Mouse (Mus musculus): ENCODE measurements around the gene Mphosph9. TPM values are rescaled to one million over a fixed set of nuclear protein-coding genes. Genes with fewer than 3 reads are reported as not detected.
"Not testable (repeated sequence)": the region's sequence is repeated elsewhere in the genome, so short reads cannot be mapped to it uniquely, and the experiment has no call there.

Mphosph9 gene
- polyA plus RNA-seq, 1 experiment from 2014 or later: 18.8 TPM

DNA sequence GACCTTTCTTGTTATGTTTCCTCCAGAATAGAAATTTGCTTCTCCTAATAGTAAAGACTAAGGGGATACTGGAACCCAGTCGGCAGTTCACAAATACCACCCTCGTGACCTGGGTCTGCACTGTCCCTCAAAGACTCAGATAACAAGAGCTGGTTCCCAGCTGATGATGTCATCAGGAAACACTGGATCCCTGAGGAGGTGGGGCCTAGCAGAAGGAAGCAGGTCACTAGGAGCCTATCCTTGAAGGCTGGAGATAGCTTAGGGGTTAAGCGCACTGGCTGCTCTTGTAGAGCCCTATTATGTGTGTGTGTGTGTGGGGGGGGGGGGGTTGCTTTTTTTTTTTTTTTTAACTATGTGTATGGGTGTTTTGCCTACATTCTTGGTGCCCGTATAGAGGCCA lies 27.6 kb downstream of the Mphosph9 start:
- Histone ChIP-seq H3K27me3 (no peaks in the 10 kb centered on the region), H3K4me1 (replicated peaks) (no peaks in the 10 kb centered on the region), H3K36me3 (peaks cover 70% of the 10 kb centered on the region), H3K27ac (no peak overlapping the region), H3K9ac (replicated peaks) (no peak overlapping the region), H3K4me2 (no peak overlapping the region), H3K9me3 (no peaks in the 10 kb centered on the region; the same call in 1 of the 2 replicates), H3K4me3 (replicated peaks) (no peak overlapping the region)
- WGBS: 67% methylated on average over 4 of the region's 4 CpGs
- ATAC-seq (ENCODE audit: insufficient number of reproducible peaks, insufficient read depth, low FRiP score, low TSS enrichment, low read depth): no peak

DNA sequence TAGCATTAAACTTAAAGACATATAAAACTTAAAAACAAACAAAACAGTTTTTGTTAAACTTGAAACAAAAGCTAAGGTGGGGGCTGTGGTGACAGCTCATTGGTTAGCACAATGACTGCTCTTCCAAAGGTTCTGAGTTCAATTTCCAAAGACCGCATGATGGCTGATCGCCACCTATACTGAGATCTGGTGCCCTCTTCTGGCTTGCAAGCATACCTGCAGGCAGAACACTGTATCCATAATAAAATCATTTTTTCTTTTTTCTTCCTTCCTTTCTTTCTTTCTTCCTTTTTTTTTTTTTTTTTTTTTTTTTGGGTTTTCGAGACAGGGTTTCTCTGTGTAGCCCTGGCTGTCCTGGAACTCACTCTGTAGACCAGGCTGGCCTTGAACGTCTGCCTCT lies 28.5 kb downstream of the Mphosph9 start:
- H3K4me2 ChIP-seq; H3K27ac ChIP-seq; H3K27me3 ChIP-seq; H3K4me1 ChIP-seq (replicated peaks); H3K4me3 ChIP-seq (replicated peaks); ATAC-seq (ENCODE audit: insufficient number of reproducible peaks, insufficient read depth, low FRiP score, low TSS enrichment, low read depth); H3K9ac ChIP-seq (replicated peaks); H3K9me3 ChIP-seq: not testable (repeated sequence)
- peaks cover 73% of the 10 kb centered on the region for H3K36me3 ChIP-seq
- 60% methylated on average over 4 of the region's 4 CpGs for WGBS

DNA sequence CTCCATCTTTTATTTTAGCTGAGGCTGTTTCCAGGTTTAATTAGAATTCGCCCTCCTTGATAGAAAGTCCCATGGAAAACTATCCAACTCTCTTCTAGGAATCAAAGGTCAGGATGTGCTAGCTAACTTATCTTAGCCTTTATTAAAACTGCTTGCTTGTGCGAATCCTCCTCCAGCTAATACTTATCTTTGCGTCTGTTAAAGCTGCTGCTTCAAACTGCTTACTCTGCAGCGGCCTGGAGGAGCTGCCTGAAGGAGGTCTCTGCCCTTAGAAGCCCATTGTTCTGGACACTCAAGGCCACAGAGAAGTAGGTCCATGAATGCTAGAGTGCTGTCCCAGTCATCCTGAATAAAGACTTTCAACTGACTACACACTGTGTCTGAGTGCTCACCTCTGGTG lies 31.3 kb downstream of the Mphosph9 start:
- no peak overlapping the region for H3K27ac ChIP-seq
- no peak overlapping the region for H3K4me3 ChIP-seq (replicated peaks)
- H3K4me2 ChIP-seq: no peak overlapping the region
- H3K4me1 ChIP-seq (replicated peaks): no peaks in the 10 kb centered on the region
- no peak for ATAC-seq (ENCODE audit: insufficient number of reproducible peaks, insufficient read depth, low FRiP score, low TSS enrichment, low read depth)
- H3K27me3 ChIP-seq: no peaks in the 10 kb centered on the region
- H3K36me3 ChIP-seq: peaks cover 83% of the 10 kb centered on the region
- no peak overlapping the region for H3K9ac ChIP-seq (replicated peaks)
- 91% methylated on average over 4 of the region's 4 CpGs for WGBS
- no peaks in the 10 kb centered on the region; the same call in 1 of the 2 replicates for H3K9me3 ChIP-seq

DNA sequence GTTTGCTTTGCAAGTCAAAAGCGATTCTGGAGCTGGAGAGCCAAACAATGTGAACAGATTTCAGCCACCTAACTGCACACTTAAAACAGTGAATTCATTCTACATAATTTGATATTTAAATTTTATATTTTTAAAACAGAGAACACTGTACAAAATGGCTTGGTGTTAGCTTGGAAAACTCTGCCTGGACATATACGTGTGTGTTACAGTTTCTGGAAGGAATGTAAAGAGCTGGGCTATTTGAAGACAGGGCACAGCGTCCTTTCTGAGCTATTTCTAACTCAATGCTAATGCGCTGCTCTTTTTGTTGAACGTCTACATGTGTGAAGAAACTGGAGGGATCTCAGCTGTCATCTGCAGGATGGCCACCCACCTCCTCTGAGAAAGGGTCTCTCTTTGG lies 33.8 kb downstream of the Mphosph9 start:
- Histone ChIP-seq H3K36me3 (peaks cover 95% of the 10 kb centered on the region), H3K27ac (no peak overlapping the region), H3K4me3 (replicated peaks) (no peak overlapping the region), H3K9ac (replicated peaks) (no peak overlapping the region), H3K27me3 (no peaks in the 10 kb centered on the region), H3K4me1 (replicated peaks) (no peaks in the 10 kb centered on the region), H3K9me3 (no peaks in the 10 kb centered on the region; the same call in 1 of the 2 replicates), H3K4me2 (no peak overlapping the region)
- WGBS: 97% methylated on average over 5 of the region's 5 CpGs
- ATAC-seq (ENCODE audit: insufficient number of reproducible peaks, insufficient read depth, low FRiP score, low TSS enrichment, low read depth): no peak

DNA sequence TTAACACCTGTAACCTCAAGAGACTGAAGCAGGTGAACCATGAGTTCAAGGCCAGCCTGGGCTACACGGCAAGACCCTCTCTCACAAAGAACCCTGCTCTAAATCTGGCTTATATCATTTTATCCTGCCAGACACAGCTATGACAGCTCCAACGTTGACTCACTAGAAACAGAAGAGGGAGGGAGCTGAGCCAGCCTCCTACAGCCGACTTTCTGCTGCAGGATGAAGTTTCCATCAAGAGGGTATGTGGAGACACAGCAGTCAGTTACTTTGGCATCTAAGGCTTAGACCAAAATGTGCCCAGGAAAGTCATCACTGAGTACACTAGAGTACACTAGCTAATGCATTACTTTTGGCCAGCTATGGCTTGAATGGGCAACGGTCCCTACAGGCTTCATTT lies 37.6 kb downstream of the Mphosph9 start:
- Histone ChIP-seq H3K4me1 (replicated peaks) (no peaks in the 10 kb centered on the region), H3K27ac (no peak overlapping the region), H3K27me3 (no peaks in the 10 kb centered on the region), H3K4me3 (replicated peaks) (no peak overlapping the region), H3K9ac (replicated peaks) (no peak overlapping the region), H3K36me3 (peaks cover 95% of the 10 kb centered on the region), H3K9me3 (peaks cover 3% of the 10 kb centered on the region; the same call in 1 of the 2 replicates), H3K4me2 (no peak overlapping the region)
- no peak for ATAC-seq (ENCODE audit: insufficient number of reproducible peaks, insufficient read depth, low FRiP score, low TSS enrichment, low read depth)
- WGBS: 92% methylated on average over 4 of the region's 4 CpGs

DNA sequence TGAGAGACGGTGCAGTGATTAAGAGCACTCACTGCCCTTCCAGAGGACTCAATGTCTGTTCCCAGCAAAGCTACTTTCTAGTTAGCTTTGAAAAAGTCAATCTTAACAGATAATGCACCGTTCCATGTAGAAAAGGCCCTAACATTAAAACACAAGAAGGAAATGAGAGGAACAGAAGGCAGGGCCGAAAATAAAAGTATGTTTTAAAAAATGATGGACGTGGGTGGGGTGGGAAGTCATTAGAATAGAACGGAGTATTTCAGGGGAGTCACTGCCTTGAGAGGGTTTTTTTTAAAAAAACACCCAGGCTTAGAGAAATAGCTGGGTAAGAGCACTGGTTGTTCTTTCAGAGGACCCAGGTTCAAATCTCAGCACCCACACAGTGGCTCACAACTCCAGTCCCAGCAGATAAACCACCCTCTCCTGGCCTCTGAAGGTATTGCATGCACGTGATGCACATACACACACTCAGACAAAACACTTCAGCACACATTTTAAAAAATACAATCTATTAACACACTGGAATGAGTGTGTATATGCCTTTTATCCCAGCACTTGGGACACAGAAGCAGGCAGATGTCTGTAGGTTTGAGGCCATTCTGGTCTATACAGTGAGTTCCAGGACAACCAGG lies 40.0 kb downstream of the Mphosph9 start:
- Histone ChIP-seq H3K4me3 (replicated peaks) (no peak overlapping the region), H3K9ac (replicated peaks) (no peak overlapping the region), H3K27ac (no peak overlapping the region), H3K27me3 (no peaks in the 10 kb centered on the region), H3K4me1 (replicated peaks) (no peaks in the 10 kb centered on the region), H3K4me2 (no peak overlapping the region), H3K36me3 (peaks cover 88% of the 10 kb centered on the region), H3K9me3 (peaks cover 3% of the 10 kb centered on the region; the same call in 1 of the 2 replicates)
- WGBS: 95% methylated on average over 6 of the region's 6 CpGs
- no peak for ATAC-seq (ENCODE audit: insufficient number of reproducible peaks, insufficient read depth, low FRiP score, low TSS enrichment, low read depth)

GRCm38 (mm10) chr5:124284330-124284729 lies 43.4 kb downstream of the Mphosph9 start:
- Histone ChIP-seq H3K4me1 (replicated peaks) (no peaks in the 10 kb centered on the region), H3K9me3 (peaks cover 3% of the 10 kb centered on the region; the same call in 1 of the 2 replicates), H3K27me3 (no peaks in the 10 kb centered on the region), H3K4me3 (replicated peaks) (no peak overlapping the region), H3K27ac (no peak overlapping the region), H3K9ac (replicated peaks) (no peak overlapping the region), H3K4me2 (no peak overlapping the region), H3K36me3 (peaks cover 88% of the 10 kb centered on the region)
- no peak for ATAC-seq (ENCODE audit: insufficient number of reproducible peaks, insufficient read depth, low FRiP score, low TSS enrichment, low read depth)
- WGBS: 70% methylated on average over 3 of the region's 3 CpGs

- H3K36me3 ChIP-seq: peaks cover 87% of the 10 kb centered on the region
- H3K27ac ChIP-seq: no peak overlapping the region
- no peak overlapping the region for H3K4me2 ChIP-seq
- no peaks in the 10 kb centered on the region for H3K27me3 ChIP-seq
- H3K4me1 ChIP-seq (replicated peaks): no peaks in the 10 kb centered on the region
- no peak for ATAC-seq (ENCODE audit: insufficient number of reproducible peaks, insufficient read depth, low FRiP score, low TSS enrichment, low read depth)
- 92% methylated on average over 2 of the region's 2 CpGs for WGBS
- H3K9me3 ChIP-seq: peaks cover 1% of the 10 kb centered on the region; the same call in 1 of the 2 replicates
- H3K4me3 ChIP-seq (replicated peaks): no peak overlapping the region
- no peak overlapping the region for H3K9ac ChIP-seq (replicated peaks)
Observed at GRCm38 (mm10) chr5:124282854-124283253, 44.9 kb downstream of the Mphosph9 start.

DNA sequence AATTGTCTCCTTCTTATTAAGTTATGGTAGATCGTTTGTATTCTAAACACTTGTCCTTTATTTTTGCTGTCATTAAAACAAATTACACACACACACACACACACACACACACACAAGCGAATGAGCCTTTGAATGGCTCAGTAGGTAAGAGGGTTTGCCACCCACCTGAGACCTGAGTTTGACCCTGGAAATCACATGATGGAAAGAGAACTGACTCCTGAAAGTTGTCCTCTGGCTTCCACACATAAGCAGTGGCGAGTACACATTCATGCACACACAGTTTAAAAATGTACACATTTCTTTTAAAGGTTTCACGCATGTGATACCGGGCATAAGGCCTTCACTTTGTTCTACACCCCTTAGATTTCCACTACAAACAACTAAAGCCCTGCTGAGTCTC lies 57.5 kb downstream of the Mphosph9 start:
- Histone ChIP-seq H3K27ac (no peak overlapping the region), H3K4me2 (no peak overlapping the region), H3K27me3 (no peaks in the 10 kb centered on the region), H3K9ac (replicated peaks) (no peak overlapping the region), H3K9me3 (no peaks in the 10 kb centered on the region), H3K4me3 (replicated peaks) (no peak overlapping the region), H3K4me1 (replicated peaks) (no peaks in the 10 kb centered on the region), H3K36me3 (peaks cover 59% of the 10 kb centered on the region)
- no peak for ATAC-seq (ENCODE audit: insufficient number of reproducible peaks, insufficient read depth, low FRiP score, low TSS enrichment, low read depth)
- 93% methylated on average over 5 of the region's 5 CpGs for WGBS

DNA sequence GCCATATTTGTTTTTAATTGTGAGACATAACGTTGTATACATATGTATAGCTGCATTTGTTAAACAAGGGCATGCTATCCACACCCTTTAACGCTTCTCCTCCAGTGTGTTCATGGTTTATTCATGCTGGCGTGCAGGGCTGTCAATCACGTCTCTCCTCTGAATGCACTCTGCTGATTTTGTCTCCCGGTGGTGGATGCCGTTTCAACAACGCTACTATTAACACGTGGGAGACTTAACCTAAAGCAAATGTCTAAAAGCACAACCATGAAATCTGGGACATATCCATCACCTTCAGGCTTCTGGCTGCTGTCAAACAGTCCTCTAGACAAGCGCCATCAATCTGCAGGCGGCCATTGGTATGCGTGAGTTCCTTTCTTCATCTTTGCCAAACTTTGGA lies 58.1 kb downstream of the Mphosph9 start:
- no peak for ATAC-seq (ENCODE audit: insufficient number of reproducible peaks, insufficient read depth, low FRiP score, low TSS enrichment, low read depth)
- Histone ChIP-seq H3K27ac (no peak overlapping the region), H3K36me3 (peaks cover 59% of the 10 kb centered on the region), H3K4me2 (no peak overlapping the region), H3K9ac (replicated peaks) (no peak overlapping the region), H3K9me3 (no peaks in the 10 kb centered on the region), H3K4me3 (replicated peaks) (no peak overlapping the region), H3K4me1 (replicated peaks) (no peaks in the 10 kb centered on the region), H3K27me3 (no peaks in the 10 kb centered on the region)
- 79% methylated on average over 11 of the region's 11 CpGs for WGBS

- Histone ChIP-seq H3K4me1 (replicated peaks) (no peaks in the 10 kb centered on the region), H3K36me3 (peaks cover 71% of the 10 kb centered on the region), H3K4me2 (no peak overlapping the region), H3K9me3 (no peaks in the 10 kb centered on the region), H3K27me3 (no peaks in the 10 kb centered on the region), H3K9ac (replicated peaks) (no peak overlapping the region), H3K4me3 (replicated peaks) (no peak overlapping the region), H3K27ac (no peak overlapping the region)
- 87% methylated on average over 6 of the region's 6 CpGs for WGBS
- ATAC-seq (ENCODE audit: insufficient number of reproducible peaks, insufficient read depth, low FRiP score, low TSS enrichment, low read depth): no peak
Observed at GRCm38 (mm10) chr5:124267652-124268051, 60.1 kb downstream of the Mphosph9 start.

DNA sequence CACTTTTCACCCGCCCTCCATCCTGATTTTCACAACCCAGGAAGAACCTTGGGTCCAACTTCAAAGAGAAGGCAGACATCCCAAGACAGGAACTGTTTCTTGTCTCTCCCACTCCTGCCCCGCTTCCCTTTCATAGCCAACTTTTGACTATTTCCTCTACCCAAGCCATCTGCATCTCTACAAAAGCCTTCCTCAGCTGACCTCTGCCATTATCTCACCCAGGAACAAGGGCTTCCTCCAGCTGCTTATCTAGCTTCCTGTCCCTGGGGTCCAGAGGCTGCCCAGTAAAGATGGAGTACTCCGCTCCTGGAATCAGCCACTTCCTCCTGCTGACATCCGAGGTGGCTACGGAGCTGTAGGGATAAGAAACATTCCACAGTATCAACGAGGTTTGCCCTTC lies 61.0 kb downstream of the Mphosph9 start:
- H3K9me3 ChIP-seq: no peaks in the 10 kb centered on the region
- no peak for ATAC-seq (ENCODE audit: insufficient number of reproducible peaks, insufficient read depth, low FRiP score, low TSS enrichment, low read depth)
- no peak overlapping the region for H3K9ac ChIP-seq (replicated peaks)
- H3K4me1 ChIP-seq (replicated peaks): no peaks in the 10 kb centered on the region
- peaks cover 78% of the 10 kb centered on the region for H3K36me3 ChIP-seq
- no peak overlapping the region for H3K4me3 ChIP-seq (replicated peaks)
- WGBS: 90% methylated on average over 6 of the region's 6 CpGs
- H3K27ac ChIP-seq: no peak overlapping the region
- no peaks in the 10 kb centered on the region for H3K27me3 ChIP-seq
- no peak overlapping the region for H3K4me2 ChIP-seq

Data from limb, embryonic 12.5 days (tissue).